Mouse (Mus musculus) forebrain, embryonic 15.5 days (tissue): Measurements from ENCODE around the gene Gm27021. TPM values are rescaled to one million over a fixed set of nuclear protein-coding genes. Genes with fewer than 3 reads are reported as not detected.

Experiments
- ATAC-seq: fragments of 200-750 bp; cut with Nextera tagmentation; replicated peaks from 2 replicates; pipeline ENCODE4 v1.8.0; 2017; ENCODE audit warnings: mild to moderate bottlenecking, moderate TSS enrichment, moderate library complexity
- H3K27ac ChIP-seq: fragments of 300-500 bp; sonication (generic); replicated peaks from 2 replicates; pipeline ENCODE4 v1.5.1; 2015; ENCODE audit warnings: mild to moderate bottlenecking, inconsistent platforms
- H3K27me3 ChIP-seq: fragments of 300-500 bp; sonication (generic); 2 replicates; pipeline ENCODE4 v1.6.1; 2015; ENCODE audit warnings: inconsistent platforms
- H3K36me3 ChIP-seq: fragments of 300-500 bp; sonication (generic); 2 replicates; pipeline ENCODE4 v1.6.1; 2015; ENCODE audit warnings: mild to moderate bottlenecking, inconsistent platforms
- H3K4me1 ChIP-seq: fragments of 300-500 bp; sonication (generic); 2 replicates; pipeline ENCODE4 v1.6.1; 2015; ENCODE audit warnings: inconsistent platforms
- H3K4me2 ChIP-seq: fragments of 300-500 bp; sonication (generic); replicated peaks from 2 replicates; pipeline ENCODE4 v1.6.1; 2015; ENCODE audit warnings: mild to moderate bottlenecking, inconsistent platforms
- H3K4me3 ChIP-seq: fragments of 300-500 bp; sonication (generic); 2 replicates; pipeline ENCODE4 v1.5.1; 2015; ENCODE audit warnings: mild to moderate bottlenecking, inconsistent platforms
- H3K9ac ChIP-seq: fragments of 300-500 bp; sonication (generic); replicated peaks from 2 replicates; pipeline ENCODE4 v1.6.1; 2015; ENCODE audit warnings: mild to moderate bottlenecking, inconsistent platforms
- H3K9me3 ChIP-seq: fragments of 300-500 bp; sonication (generic); 2 replicates; pipeline ENCODE4 v1.6.1; 2016; ENCODE audit warnings: inconsistent platforms
- WGBS: fragments of 180-500 bp; shearing (Covaris S2); methylation state at CpG from one replicate; pipeline ENCODE4 v1.1.7; 2015; ENCODE audit warnings: mixed read lengths; 5-methylcytosine and 5-hydroxymethylcytosine counted together
- polyA plus RNA-seq: library from polyadenylated mRNA; unstranded; fragments of >200 nt; fragmentation: Nextera tagmentation; extraction: Ambion mirVana; gene quantifications from 2 replicates; pipeline ENCODE4 v1.2.1, GENCODE M21; 2015

Gene Gm27021
- polyA plus RNA-seq, 1 experiment from 2014 or later, result 6.6 TPM

GRCm38 (mm10) chr8:120568164-120568798 lies 99.6 kb downstream of the Gm27021 start:
- H3K4me1 ChIP-seq, result peaks cover 46% of the 10 kb centered on the region
- no peaks in the 10 kb centered on the region for H3K9me3 ChIP-seq
- H3K36me3 ChIP-seq, result peaks cover 55% of the 10 kb centered on the region
- no peak overlapping the region for H3K27ac ChIP-seq
- H3K4me2 ChIP-seq, result no peak overlapping the region
- WGBS, result 97% methylated on average over 37 of the region's 37 CpGs
- no peak overlapping the region for H3K9ac ChIP-seq
- H3K4me3 ChIP-seq, result no peak overlapping the region
- no peaks in the 10 kb centered on the region for H3K27me3 ChIP-seq
- no peak for ATAC-seq

GRCm38 (mm10) chr8:120567731-120568130 lies 100.1 kb downstream of the Gm27021 start:
- Histone ChIP-seq H3K27me3 (no peaks in the 10 kb centered on the region), H3K9ac (no peak overlapping the region), H3K9me3 (no peaks in the 10 kb centered on the region), H3K4me3 (no peak overlapping the region), H3K27ac (no peak overlapping the region), H3K4me2 (no peak overlapping the region), H3K36me3 (peaks cover 49% of the 10 kb centered on the region), H3K4me1 (peaks cover 51% of the 10 kb centered on the region)
- no peak for ATAC-seq
- 93% methylated on average over 17 of the region's 17 CpGs for WGBS

- Histone ChIP-seq H3K27ac (peak overlapping the region; percentile 81; the same call in 1 of the 2 replicates), H3K4me1 (peaks cover 62% of the 10 kb centered on the region), H3K4me2 (no peak overlapping the region), H3K27me3 (no peaks in the 10 kb centered on the region), H3K9ac (no peak overlapping the region), H3K4me3 (no peak overlapping the region), H3K36me3 (peaks cover 39% of the 10 kb centered on the region), H3K9me3 (no peaks in the 10 kb centered on the region)
- ATAC-seq, result no peak
- 74% methylated on average over 8 of the region's 8 CpGs for WGBS
Measured at GRCm38 (mm10) chr8:120566681-120567080, 101.2 kb downstream of the Gm27021 start.

GRCm38 (mm10) chr8:120565151-120565711 lies 102.6 kb downstream of the Gm27021 start:
- Histone ChIP-seq H3K4me3 (no peak overlapping the region), H3K9me3 (no peaks in the 10 kb centered on the region), H3K4me1 (peaks cover 71% of the 10 kb centered on the region), H3K9ac (no peak overlapping the region), H3K4me2 (no peak overlapping the region), H3K27me3 (no peaks in the 10 kb centered on the region), H3K36me3 (peaks cover 31% of the 10 kb centered on the region), H3K27ac (peak overlapping the region; percentile 81)
- 13% methylated on average over 7 of the region's 7 CpGs for WGBS
- ATAC-seq, result no peak

GRCm38 (mm10) chr8:120563851-120564837 lies 103.7 kb downstream of the Gm27021 start:
- H3K9me3 ChIP-seq, result no peaks in the 10 kb centered on the region
- no peaks in the 10 kb centered on the region for H3K27me3 ChIP-seq
- no peak overlapping the region for H3K4me3 ChIP-seq
- H3K4me2 ChIP-seq, result no peak overlapping the region
- H3K36me3 ChIP-seq, result peaks cover 23% of the 10 kb centered on the region
- WGBS, result 9% methylated on average over 20 of the region's 20 CpGs
- H3K4me1 ChIP-seq, result peaks cover 79% of the 10 kb centered on the region
- no peak for ATAC-seq
- peak overlapping the region; percentile 81 for H3K27ac ChIP-seq
- H3K9ac ChIP-seq, result no peak overlapping the region

- WGBS, result 3% methylated on average over 8 of the region's 8 CpGs
- 0 out of 2 replicates have a peak overlapping the region, but pooled peaks have one; percentile 0 for H3K9ac ChIP-seq
Measured at GRCm38 (mm10) chr8:120563348-120563724, 104.5 kb downstream of the Gm27021 start.

GRCm38 (mm10) chr8:120562680-120563347 lies 105.1 kb downstream of the Gm27021 start:
- Histone ChIP-seq H3K4me2 (no peak overlapping the region), H3K4me3 (no peak overlapping the region), H3K9me3 (no peaks in the 10 kb centered on the region), H3K36me3 (peaks cover 10% of the 10 kb centered on the region), H3K9ac (0 out of 2 replicates have a peak overlapping the region, but pooled peaks have one; percentile 0), H3K4me1 (peaks cover 93% of the 10 kb centered on the region), H3K27me3 (no peaks in the 10 kb centered on the region), H3K27ac (peak overlapping the region; percentile 81)
- WGBS, result 66% methylated on average over 18 of the region's 18 CpGs
- peak; percentile 2 for ATAC-seq

More at GRCm38 (mm10) chr8:120563348-120563724, 104.5 kb downstream of the Gm27021 start:
- no peaks in the 10 kb centered on the region for H3K27me3 ChIP-seq
- peak; percentile 42 for ATAC-seq
- peaks cover 15% of the 10 kb centered on the region for H3K36me3 ChIP-seq
- no peaks in the 10 kb centered on the region for H3K9me3 ChIP-seq
- peaks cover 87% of the 10 kb centered on the region for H3K4me1 ChIP-seq
- peak overlapping the region; percentile 81 for H3K27ac ChIP-seq
- no peak overlapping the region for H3K4me2 ChIP-seq
- H3K4me3 ChIP-seq, result no peak overlapping the region

- peak overlapping the region; percentile 81 for H3K27ac ChIP-seq
- 81% methylated on average over 22 of the region's 22 CpGs for WGBS
- no peak overlapping the region for H3K9ac ChIP-seq
Measured at GRCm38 (mm10) chr8:120561539-120562435, 106.1 kb downstream of the Gm27021 start.

GRCm38 (mm10) chr8:120560535-120560934 lies 107.3 kb downstream of the Gm27021 start:
- 0 out of 2 replicates have a peak overlapping the region, but pooled peaks have one; percentile 89 for H3K27ac ChIP-seq
- no peaks in the 10 kb centered on the region for H3K9me3 ChIP-seq
- H3K9ac ChIP-seq, result no peak overlapping the region
- H3K4me3 ChIP-seq, result no peak overlapping the region
- H3K27me3 ChIP-seq, result no peaks in the 10 kb centered on the region
- H3K36me3 ChIP-seq, result no peaks in the 10 kb centered on the region
- H3K4me1 ChIP-seq, result peaks cover 100% of the 10 kb centered on the region
- ATAC-seq, result no peak
- no peak overlapping the region for H3K4me2 ChIP-seq
- 69% methylated on average over 5 of the region's 5 CpGs for WGBS

More at GRCm38 (mm10) chr8:120561539-120562435, 106.1 kb downstream of the Gm27021 start:
- no peak overlapping the region for H3K4me2 ChIP-seq
- no peak overlapping the region for H3K4me3 ChIP-seq
- H3K9me3 ChIP-seq, result no peaks in the 10 kb centered on the region
- no peak for ATAC-seq
- H3K4me1 ChIP-seq, result peaks cover 100% of the 10 kb centered on the region
- H3K27me3 ChIP-seq, result no peaks in the 10 kb centered on the region
- no peaks in the 10 kb centered on the region; the same call in 1 of the 2 replicates for H3K36me3 ChIP-seq

GRCm38 (mm10) chr8:120559654-120560053 lies 108.2 kb downstream of the Gm27021 start:
- WGBS, result 6% methylated on average over 11 of the region's 11 CpGs
- H3K9me3 ChIP-seq, result no peaks in the 10 kb centered on the region
- no peak overlapping the region for H3K4me3 ChIP-seq
- H3K9ac ChIP-seq, result no peak overlapping the region
- no peaks in the 10 kb centered on the region for H3K27me3 ChIP-seq
- peak overlapping the region; percentile 89 for H3K27ac ChIP-seq
- H3K4me2 ChIP-seq, result peak overlapping the region; percentile 10; the same call in 1 of the 2 replicates
- no peaks in the 10 kb centered on the region for H3K36me3 ChIP-seq
- ATAC-seq, result peak; percentile 19
- H3K4me1 ChIP-seq, result peaks cover 100% of the 10 kb centered on the region
